Comparison of ENCODE assay signal across 1 mouse cellular context in the genomic region with DNA sequence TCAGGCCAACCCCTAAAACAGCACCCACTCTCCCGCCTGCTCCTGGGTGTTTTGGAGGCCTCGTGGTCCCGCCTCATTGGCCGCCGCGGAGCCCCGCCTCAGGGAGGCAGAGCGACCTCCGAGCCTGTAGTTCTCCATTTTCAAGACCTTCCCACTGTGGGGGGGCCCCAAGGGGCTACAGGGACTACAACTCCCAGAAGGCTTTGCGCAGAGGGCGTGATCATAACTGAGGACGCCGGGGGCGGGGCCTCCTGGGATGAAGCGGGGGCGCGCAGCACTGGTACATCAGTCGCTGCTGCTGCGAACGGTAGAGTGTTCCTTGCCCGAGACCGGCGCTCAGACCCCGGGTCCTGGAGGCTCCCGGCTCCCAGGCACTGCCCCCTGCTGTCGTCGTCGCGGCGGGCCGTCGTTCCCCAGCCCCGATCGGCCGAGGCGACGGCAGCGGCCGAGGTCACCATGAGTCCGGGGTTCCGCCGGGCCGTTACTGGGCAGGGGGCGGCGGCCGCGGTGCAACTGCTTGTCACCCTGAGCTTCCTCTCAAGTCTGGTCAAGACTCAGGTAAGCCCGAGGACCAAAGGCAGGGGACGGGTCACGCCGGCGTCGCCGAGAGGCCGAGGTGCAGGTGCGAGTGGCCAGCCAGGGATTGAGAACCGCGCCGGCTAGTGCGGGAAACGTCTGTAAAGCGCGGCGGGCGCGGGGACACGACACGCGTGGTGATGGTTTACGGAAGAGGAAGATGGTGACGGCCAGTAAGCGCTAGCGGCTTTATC.
TF ChIP-seq lines count a peak whose summit lies in the region.

Gene Ero1lb, plus strand, starts transcription at position 254 of the 770 bp plus-strand sequence.

TF ChIP-seq in CH12.LX, 34 proteins besides CTCF, POLR2A, EP300 and RAD21:
- TF ChIP-seq RCOR1 (conservative IDR thresholded peaks at IDR 0.05; ENCODE audit: low read depth, low read length) = no peak
- no peak for TF ChIP-seq E2F4 (IDR thresholded peaks at IDR 0.05; ENCODE audit: insufficient replicate concordance, low read depth, low read length)
- TF ChIP-seq POLR2AphosphoS2 (IDR thresholded peaks at IDR 0.05; ENCODE audit: low read depth, low read length) = no peak
- peak; percentile 67 for TF ChIP-seq TBP (conservative IDR thresholded peaks at IDR 0.05; ENCODE audit: low read depth, low read length)
- TF ChIP-seq SIN3A (IDR thresholded peaks at IDR 0.05; ENCODE audit: low read length) = peak; percentile 98
- peak; percentile 18; the same call in 1 of the 2 replicates for TF ChIP-seq ETS1 (conservative IDR thresholded peaks at IDR 0.05; ENCODE audit: low read depth, low read length)
- peak; percentile 14; the same call in 1 of the 2 replicates for TF ChIP-seq USF1 (IDR thresholded peaks at IDR 0.05; ENCODE audit: low read depth, low read length)
- TF ChIP-seq CHD1 (IDR thresholded peaks at IDR 0.05; ENCODE audit: low read depth, low read length) = peak; percentile 80; the same call in 1 of the 2 replicates
- peak; percentile 35; the same call in 1 of the 2 replicates for TF ChIP-seq GABPA (IDR thresholded peaks at IDR 0.05; ENCODE audit: insufficient replicate concordance, low read depth, low read length)
- TF ChIP-seq ZKSCAN1 (IDR thresholded peaks at IDR 0.05; ENCODE audit: borderline replicate concordance, low read depth, low read length) = no peak
- peak; percentile 93 for TF ChIP-seq NELFE (IDR thresholded peaks at IDR 0.05; ENCODE audit: low read depth, low read length)
- TF ChIP-seq BHLHE40 (IDR thresholded peaks at IDR 0.05; ENCODE audit: low read depth, low read length) = no peak
- TF ChIP-seq MEF2A (IDR thresholded peaks at IDR 0.05; ENCODE audit: borderline replicate concordance, low read depth, low read length) = peak; percentile 48; the same call in 1 of the 2 replicates
- TF ChIP-seq MXI1 (IDR thresholded peaks at IDR 0.05; ENCODE audit: low read depth, low read length) = peak; percentile 78
- TF ChIP-seq ZC3H11A (IDR thresholded peaks at IDR 0.05; ENCODE audit: low read depth, low read length) = no peak
- peak; percentile 95; the same call in 1 of the 2 replicates for TF ChIP-seq KAT2A (IDR thresholded peaks at IDR 0.05; ENCODE audit: insufficient replicate concordance, low read length)
- no peak for TF ChIP-seq JUN (IDR thresholded peaks at IDR 0.05; ENCODE audit: insufficient read depth, low read depth, low read length)
- TF ChIP-seq CHD2 (IDR thresholded peaks at IDR 0.05; ENCODE audit: low read length) = 0 out of 2 replicates have a peak, but pooled peaks have one; percentile 14
- no peak for TF ChIP-seq USF2 (conservative IDR thresholded peaks at IDR 0.05; ENCODE audit: low read depth, low read length)
- peak; percentile 90; the same call in 1 of the 2 replicates for TF ChIP-seq UBTF (IDR thresholded peaks at IDR 0.05; ENCODE audit: low read depth, low read length)
- no peak for TF ChIP-seq JUND (conservative IDR thresholded peaks at IDR 0.05; ENCODE audit: low read depth, low read length)
- peak; percentile 51; the same call in 1 of the 2 replicates for TF ChIP-seq NRF1 (IDR thresholded peaks at IDR 0.05; ENCODE audit: low read depth, low read length)
- TF ChIP-seq IRF4 (IDR thresholded peaks at IDR 0.05; ENCODE audit: low read depth, low read length) = peak; percentile 67
- TF ChIP-seq MAFK (IDR thresholded peaks at IDR 0.05; ENCODE audit: insufficient replicate concordance, low read length) = no peak
- peak; percentile 89 for TF ChIP-seq MAX (IDR thresholded peaks at IDR 0.05; ENCODE audit: low read length)
- TF ChIP-seq TCF12 (IDR thresholded peaks at IDR 0.05; ENCODE audit: low read depth, low read length) = peak; percentile 92
- TF ChIP-seq SMC3 (IDR thresholded peaks at IDR 0.05; ENCODE audit: low read depth, low read length) = no peak
- TF ChIP-seq ZMIZ1 (IDR thresholded peaks at IDR 0.05; ENCODE audit: low read depth, low read length) = peak; percentile 90
- no peak for TF ChIP-seq PAX5 (IDR thresholded peaks at IDR 0.05; ENCODE audit: low read length)
- TF ChIP-seq ELF1 (IDR thresholded peaks at IDR 0.05; ENCODE audit: low read depth, low read length) = peak; percentile 72; the same call in 1 of the 2 replicates
- TF ChIP-seq ZNF384 (IDR thresholded peaks at IDR 0.05; ENCODE audit: low read depth, low read length) = no peak
- peak; percentile 98 for TF ChIP-seq HCFC1 (IDR thresholded peaks at IDR 0.05; ENCODE audit: low read depth, low read length)
- TF ChIP-seq MYC (IDR thresholded peaks at IDR 0.05; ENCODE audit: low read depth, low read length) = peak; percentile 4; the same call in 1 of the 2 replicates
- peak; percentile 97 for TF ChIP-seq MAZ (IDR thresholded peaks at IDR 0.05; ENCODE audit: low read depth, low read length)
